Mouse (Mus musculus): ENCODE measurements around the gene Plp2.
A peak's percentile ranks its signal among the peaks of the same experiment; 100 is the strongest.
"Not testable (repeated sequence)": the region's sequence is repeated elsewhere in the genome, so short reads cannot be mapped to it uniquely, and the experiment has no call there.

Plp2 gene

GRCm38 (mm10) chrX:7670921-7671623, at the start of gene Plp2:
Gene Plp2 (minus strand): TSS chrX:7671390.
- DNase-seq = peak; percentile 96

- not testable (repeated sequence) for DNase-seq
Observed at GRCm38 (mm10) chrX:7716058-7716457, 44.9 kb upstream of the Plp2 start.

- DNase-seq = peak; percentile 100
Observed at GRCm38 (mm10) chrX:7714135-7714899, 43.1 kb upstream of the Plp2 start, which contains the start of gene Wdr45. Gene Wdr45 (plus strand): TSS chrX:7714333.

- peak; percentile 83 for DNase-seq
Observed at GRCm38 (mm10) chrX:7713764-7714134, 42.6 kb upstream of the Plp2 start.

- DNase-seq = peak; percentile 99
Observed at GRCm38 (mm10) chrX:7696954-7697381, 25.8 kb upstream of the Plp2 start, which contains the start of gene Gpkow. Gene Gpkow (plus strand): TSS chrX:7697131.

GRCm38 (mm10) chrX:7696520-7696919, 25.3 kb upstream of the Plp2 start:
- no peak for DNase-seq

GRCm38 (mm10) chrX:7692862-7693261, 21.7 kb upstream of the Plp2 start:
- peak; percentile 79 for DNase-seq

- DNase-seq = peak; percentile 31
Observed at GRCm38 (mm10) chrX:7690486-7690885, 19.3 kb upstream of the Plp2 start.

GRCm38 (mm10) chrX:7688321-7688720, 17.1 kb upstream of the Plp2 start:
- peak; percentile 61 for DNase-seq

GRCm38 (mm10) chrX:7680864-7681263, 9.7 kb upstream of the Plp2 start, which contains the start of gene Magix:
Gene Magix (minus strand): TSS chrX:7681251.
- DNase-seq = peak; percentile 96

GRCm38 (mm10) chrX:7680057-7680412, 8.8 kb upstream of the Plp2 start:
- no peak for DNase-seq

- peak; percentile 99 for DNase-seq
Observed at GRCm38 (mm10) chrX:7679405-7680056, 8.3 kb upstream of the Plp2 start.

GRCm38 (mm10) chrX:7678986-7679385, 7.8 kb upstream of the Plp2 start:
- no peak for DNase-seq

GRCm38 (mm10) chrX:7675001-7675380, 3.8 kb upstream of the Plp2 start:
- DNase-seq = no peak

GRCm38 (mm10) chrX:7674284-7675000, 3.3 kb upstream of the Plp2 start:
- DNase-seq = no peak

- no peak for DNase-seq
Observed at GRCm38 (mm10) chrX:7673578-7674281, 2.5 kb upstream of the Plp2 start.

GRCm38 (mm10) chrX:7672739-7673138, 1.5 kb upstream of the Plp2 start:
- no peak for DNase-seq

GRCm38 (mm10) chrX:7670390-7670881, 754 bp downstream of the Plp2 start:
- DNase-seq = peak; percentile 99

GRCm38 (mm10) chrX:7665739-7666502, 5.3 kb downstream of the Plp2 start:
- DNase-seq = peak; percentile 84

GRCm38 (mm10) chrX:7664791-7665190, 6.4 kb downstream of the Plp2 start:
- peak; percentile 97 for DNase-seq

- DNase-seq = peak; percentile 95
Observed at GRCm38 (mm10) chrX:7662936-7663335, 8.3 kb downstream of the Plp2 start.
